Mouse (Mus musculus) cerebellum, adult 2 months (tissue): ENCODE data around the gene Gja5.

Experiments used
- CTCF ChIP-seq: fragments of 200-500 bp; IDR thresholded peaks from 2 replicates; pipeline ENCODE4 v1.5.1; 2011; ENCODE audit warnings: low read depth, mild to moderate bottlenecking, control low read depth, low read length, moderate library complexity, borderline replicate concordance; ENCODE audit not compliant: insufficient read depth
- POLR2A ChIP-seq: fragments of 200-500 bp; IDR thresholded peaks from 2 replicates; pipeline ENCODE4 v1.6.1; 2011; ENCODE audit warnings: low read length, control low read depth, borderline replicate concordance; ENCODE audit not compliant: insufficient read depth

DNA sequence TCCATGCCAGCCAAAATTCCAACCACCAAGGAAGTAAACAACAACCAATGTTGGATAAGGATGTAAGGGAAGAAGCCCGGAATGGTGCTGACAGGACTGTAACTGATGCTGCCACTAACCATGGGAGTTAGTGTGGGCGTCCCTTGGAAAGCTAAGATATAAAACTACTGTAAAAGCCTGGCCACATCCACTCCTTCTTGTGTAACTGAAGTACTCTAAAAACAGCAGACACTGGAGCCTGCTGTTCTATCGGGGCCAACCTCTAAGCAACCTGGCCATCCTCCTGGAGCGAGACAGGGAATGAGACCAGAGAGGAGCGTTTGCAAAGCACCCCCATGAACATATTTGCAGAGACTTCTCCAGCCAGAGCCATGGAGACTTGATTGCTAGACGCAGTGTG lies 213.0 kb downstream of the Gja5 start:
- TF ChIP-seq POLR2A = no peak
- TF ChIP-seq CTCF = no peak
